Mouse (Mus musculus): ENCODE results near the gene Mettl1. TPM values are rescaled to one million over a fixed set of nuclear protein-coding genes. Genes with fewer than 3 reads are reported as not detected.
A peak's percentile ranks its signal among the peaks of the same experiment; 100 is the strongest.
"Not testable (repeated sequence)": the region's sequence is repeated elsewhere in the genome, so short reads cannot be mapped to it uniquely, and the experiment has no call there.

Mettl1 gene
- polyA plus RNA-seq, 1 experiment = 3.1 TPM

DNA sequence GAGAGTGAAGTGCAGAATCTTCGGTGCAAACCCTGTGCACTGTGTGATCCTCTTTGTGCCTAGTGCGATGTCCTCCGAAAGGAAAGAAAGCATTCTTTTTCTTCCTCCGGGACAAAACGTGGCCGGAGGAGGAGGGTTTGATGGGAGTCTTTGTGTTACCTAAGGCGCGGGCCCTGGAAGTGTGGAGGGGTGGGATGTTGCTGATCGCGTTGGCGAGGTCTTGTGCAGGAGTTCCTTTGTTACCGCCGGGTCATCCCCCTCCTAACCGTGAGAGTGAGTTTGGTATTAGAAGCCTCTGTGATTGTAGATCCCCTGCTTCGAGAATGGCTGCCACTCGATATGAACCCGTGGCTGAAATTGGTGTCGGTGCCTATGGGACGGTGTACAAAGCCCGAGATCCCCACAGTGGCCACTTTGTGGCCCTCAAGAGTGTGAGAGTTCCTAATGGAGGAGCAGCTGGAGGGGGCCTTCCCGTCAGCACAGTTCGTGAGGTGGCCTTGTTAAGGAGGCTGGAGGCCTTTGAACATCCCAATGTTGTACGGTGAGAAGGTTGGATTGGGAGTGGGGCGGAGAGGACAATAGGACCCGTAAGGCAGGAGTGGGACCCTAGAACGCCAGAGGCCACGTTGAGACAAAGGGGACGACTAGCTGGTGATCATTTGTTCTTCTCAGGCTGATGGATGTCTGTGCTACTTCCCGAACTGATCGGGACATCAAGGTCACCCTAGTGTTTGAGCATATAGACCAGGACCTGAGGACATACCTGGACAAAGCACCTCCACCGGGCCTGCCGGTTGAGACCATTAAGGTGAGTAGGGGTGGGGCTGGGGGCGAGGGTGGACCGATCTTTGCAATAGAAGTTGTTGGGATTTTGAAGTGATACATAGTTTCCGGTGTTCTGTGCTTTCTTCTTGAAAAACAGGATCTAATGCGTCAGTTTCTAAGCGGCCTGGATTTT, 23.0 kb downstream of the Mettl1 start:
- H3K4me3 ChIP-seq (ENCODE audit: insufficient read depth, low read length) = peak overlapping the region; percentile 89
- peak overlapping the region; percentile 84 for H3K27ac ChIP-seq (ENCODE audit: insufficient read depth, low read depth, low read length)
- peaks cover 20% of the 10 kb centered on the region for H3K4me1 ChIP-seq (ENCODE audit: control insufficient read depth, insufficient read depth, low read length)
- TF ChIP-seq POLR2A (IDR thresholded peaks at IDR 0.05; ENCODE audit: borderline replicate concordance, low read depth, low read length) = no peak
- no peak for TF ChIP-seq CTCF (IDR thresholded peaks at IDR 0.05; ENCODE audit: low read depth, low read length)

GRCm38 (mm10) chr10:127065981-127066380, 24.8 kb downstream of the Mettl1 start:
- Histone ChIP-seq H3K4me3 (ENCODE audit: insufficient read depth, low read length) (no peak overlapping the region), H3K27ac (ENCODE audit: insufficient read depth, low read depth, low read length) (no peak overlapping the region), H3K4me1 (ENCODE audit: control insufficient read depth, insufficient read depth, low read length) (peaks cover 20% of the 10 kb centered on the region)
- TF ChIP-seq POLR2A (IDR thresholded peaks at IDR 0.05; ENCODE audit: borderline replicate concordance, low read depth, low read length) (no peak), CTCF (IDR thresholded peaks at IDR 0.05; ENCODE audit: low read depth, low read length) (no peak)

DNA sequence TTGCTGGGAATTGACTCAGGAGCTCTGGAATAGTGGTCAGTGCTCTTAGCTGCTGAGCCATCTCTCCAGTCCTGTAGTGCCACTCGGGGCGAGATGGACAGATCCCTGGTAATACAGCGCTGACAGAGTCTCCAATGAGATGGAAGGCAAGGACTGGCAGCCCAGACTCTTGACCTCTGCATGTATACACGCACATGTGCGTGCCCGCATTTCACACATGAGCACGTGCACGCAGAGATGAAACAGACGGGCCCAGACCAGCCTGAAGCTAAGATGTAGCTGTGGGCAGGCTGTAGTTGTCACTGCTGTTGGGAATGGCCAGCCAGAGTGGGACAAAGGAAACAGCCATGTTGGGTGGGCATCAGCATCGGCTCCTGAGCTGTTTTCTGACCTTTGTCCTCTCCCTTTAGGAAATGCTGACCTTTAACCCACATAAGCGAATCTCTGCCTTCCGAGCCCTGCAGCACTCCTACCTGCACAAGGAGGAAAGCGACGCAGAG, 25.4 kb downstream of the Mettl1 start:
- Histone ChIP-seq H3K4me3 (ENCODE audit: insufficient read depth, low read length) (no peak overlapping the region), H3K27ac (ENCODE audit: insufficient read depth, low read depth, low read length) (no peak overlapping the region), H3K4me1 (ENCODE audit: control insufficient read depth, insufficient read depth, low read length) (peaks cover 21% of the 10 kb centered on the region)
- TF ChIP-seq POLR2A (IDR thresholded peaks at IDR 0.05; ENCODE audit: borderline replicate concordance, low read depth, low read length) (no peak), CTCF (IDR thresholded peaks at IDR 0.05; ENCODE audit: low read depth, low read length) (no peak)

GRCm38 (mm10) chr10:127068360-127069038, 27.3 kb downstream of the Mettl1 start:
- H3K27ac ChIP-seq (ENCODE audit: insufficient read depth, low read depth, low read length) = no peak overlapping the region
- peaks cover 14% of the 10 kb centered on the region for H3K4me1 ChIP-seq (ENCODE audit: control insufficient read depth, insufficient read depth, low read length)
- H3K4me3 ChIP-seq (ENCODE audit: insufficient read depth, low read length) = 0 out of 2 replicates have a peak overlapping the region, but pooled peaks have one; percentile 95
- TF ChIP-seq CTCF (IDR thresholded peaks at IDR 0.05; ENCODE audit: low read depth, low read length) = no peak
- TF ChIP-seq POLR2A (IDR thresholded peaks at IDR 0.05; ENCODE audit: borderline replicate concordance, low read depth, low read length) = no peak

DNA sequence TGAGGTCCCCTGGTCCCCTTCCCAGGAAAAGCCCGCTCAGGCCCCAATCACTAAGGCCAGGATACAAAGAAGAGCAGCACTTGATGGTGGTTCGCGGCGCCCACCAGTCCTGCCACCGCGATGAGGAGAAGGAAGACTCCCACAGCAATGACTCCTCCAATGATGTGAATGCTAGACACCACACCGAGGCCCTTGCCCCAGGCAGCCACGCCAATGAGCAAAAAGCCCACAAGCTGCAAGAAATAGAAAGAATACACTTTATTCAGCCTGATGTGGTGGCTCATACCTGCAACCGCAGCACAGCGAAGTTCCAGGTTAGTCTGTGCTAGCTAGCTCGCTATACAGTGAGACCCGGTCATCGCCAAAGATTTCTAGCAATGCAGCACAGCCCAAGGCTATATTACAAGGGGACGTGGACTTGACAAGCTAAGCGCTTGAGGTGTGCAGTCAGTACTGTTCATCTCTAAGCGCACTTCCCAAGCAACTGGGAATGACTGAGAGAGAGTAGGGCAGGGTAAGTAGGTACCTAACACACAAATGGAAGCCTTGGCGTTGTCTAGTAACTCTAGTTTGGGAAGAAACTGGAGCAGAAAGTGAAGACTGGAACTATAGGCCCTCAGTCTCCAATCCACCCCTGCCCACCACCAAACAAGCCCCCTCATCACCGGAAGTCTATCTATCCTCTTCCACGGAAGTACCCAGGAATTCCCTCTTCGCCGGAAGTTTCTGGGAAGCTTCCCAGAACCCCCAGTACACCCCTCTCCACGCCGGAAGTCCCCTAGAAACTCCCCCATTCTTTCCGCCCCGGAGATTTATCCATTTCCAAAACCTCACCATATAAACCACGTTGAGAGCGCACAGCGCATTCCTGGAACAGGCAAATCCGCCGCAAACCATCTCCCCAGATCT, 28.3 kb downstream of the Mettl1 start:
- peak overlapping the region; percentile 75 for H3K27ac ChIP-seq (ENCODE audit: insufficient read depth, low read depth, low read length)
- no peak for TF ChIP-seq CTCF (IDR thresholded peaks at IDR 0.05; ENCODE audit: low read depth, low read length)
- no peak; the same call in 1 of the 2 replicates for TF ChIP-seq POLR2A (IDR thresholded peaks at IDR 0.05; ENCODE audit: borderline replicate concordance, low read depth, low read length)
- peaks cover 14% of the 10 kb centered on the region for H3K4me1 ChIP-seq (ENCODE audit: control insufficient read depth, insufficient read depth, low read length)
- H3K4me3 ChIP-seq (ENCODE audit: insufficient read depth, low read length) = peak overlapping the region; percentile 95

- peak within 1 kb of the TSS; percentile 75 for H3K27ac ChIP-seq (ENCODE audit: insufficient read depth, low read depth, low read length)
- H3K4me1 ChIP-seq (ENCODE audit: control insufficient read depth, insufficient read depth, low read length) = peaks cover 9% of the 10 kb centered on the region
- no peak for TF ChIP-seq CTCF (IDR thresholded peaks at IDR 0.05; ENCODE audit: low read depth, low read length)
- TF ChIP-seq POLR2A (IDR thresholded peaks at IDR 0.05; ENCODE audit: borderline replicate concordance, low read depth, low read length) = 0 out of 2 replicates have a peak, but pooled peaks have one; percentile 75
- H3K4me3 ChIP-seq (ENCODE audit: insufficient read depth, low read length) = peak within 1 kb of the TSS; percentile 95
These were observed 29.2 kb downstream of the Mettl1 start, which contains the start of gene Tspan31 for GRCm38 (mm10) chr10:127070190-127071121. TSS of gene Tspan31 (minus strand) at chr10:127070264.

- peak overlapping the region; percentile 73; the same call in 1 of the 2 replicates for H3K4me3 ChIP-seq (ENCODE audit: insufficient read depth, low read length)
- H3K4me1 ChIP-seq (ENCODE audit: control insufficient read depth, insufficient read depth, low read length) = peaks cover 9% of the 10 kb centered on the region
- TF ChIP-seq POLR2A (IDR thresholded peaks at IDR 0.05; ENCODE audit: borderline replicate concordance, low read depth, low read length) (no peak), CTCF (IDR thresholded peaks at IDR 0.05; ENCODE audit: low read depth, low read length) (no peak)
- no peak overlapping the region for H3K27ac ChIP-seq (ENCODE audit: insufficient read depth, low read depth, low read length)
These were observed 30.0 kb downstream of the Mettl1 start for GRCm38 (mm10) chr10:127071203-127071602.

DNA sequence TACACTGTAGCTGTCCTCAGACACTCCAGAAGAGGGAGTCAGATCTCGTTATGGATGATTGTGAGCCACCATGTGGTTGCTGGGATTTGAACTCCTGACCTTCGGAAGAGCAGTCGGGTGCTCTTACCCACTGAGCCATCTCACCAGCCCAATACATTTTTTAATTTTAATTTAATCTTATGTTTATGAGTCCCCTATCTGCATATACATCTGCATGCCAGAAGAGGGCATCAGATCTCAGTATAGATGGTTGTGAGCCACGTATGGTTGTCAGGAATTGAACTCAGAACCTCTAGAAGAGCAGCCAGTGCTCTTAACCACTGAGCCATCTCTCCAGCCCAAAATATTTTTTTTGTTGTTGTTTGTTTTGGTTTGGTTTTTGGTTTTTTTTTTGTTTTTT, 31.1 kb downstream of the Mettl1 start:
- H3K27ac ChIP-seq (ENCODE audit: insufficient read depth, low read depth, low read length); H3K4me3 ChIP-seq (ENCODE audit: insufficient read depth, low read length); H3K4me1 ChIP-seq (ENCODE audit: control insufficient read depth, insufficient read depth, low read length): not testable (repeated sequence)

- H3K27ac ChIP-seq (ENCODE audit: insufficient read depth, low read depth, low read length); H3K4me3 ChIP-seq (ENCODE audit: insufficient read depth, low read length); H3K4me1 ChIP-seq (ENCODE audit: control insufficient read depth, insufficient read depth, low read length): not testable (repeated sequence)
These were observed 31.8 kb downstream of the Mettl1 start for GRCm38 (mm10) chr10:127072969-127073368.
